Mouse (Mus musculus) Patski (cell line): ENCODE data around the gene Tfip11. TPM values are rescaled to one million over a fixed set of nuclear protein-coding genes. Genes with fewer than 3 reads are reported as not detected.

Source experiments
- ATAC-seq: fragments of 100-300 bp; one replicate; pipeline ENCODE4 v1.8.0; 2021
- CTCF ChIA-PET: fragments of 350-600 bp; sonication (Branson Sonifier 250); formaldehyde crosslinking; loops from one replicate; lab custom pipeline; 2022; ENCODE audit warnings: inconsistent platforms; lab: Charles Lee
- POLR2A ChIA-PET: fragments of 350-600 bp; sonication (Branson Sonifier 250); formaldehyde crosslinking; loops from one replicate; lab custom pipeline; 2022; ENCODE audit warnings: antibody characterized with exemption, inconsistent platforms; lab: Charles Lee
- DNase-seq: peaks from one replicate; pipeline ENCODE4 v3.0.0-alpha.2; 2011; ENCODE audit warnings: low read depth, low spot score
- H3K27me3 ChIP-seq: fragments of 371-371 bp; one replicate; pipeline ENCODE4 v1.5.1; 2021
- CTCF ChIP-seq: fragments of 100-300 bp; IDR thresholded peaks from one replicate; pipeline ENCODE4 v1.5.1; 2021
- in situ Hi-C: fragments of 300-500 bp; cut with MboI; formaldehyde crosslinking; loops from 3 replicates; pipeline ENCODE4 v1.11.1; 2018; ENCODE audit warnings: low pct_unique_long_range_greater_than_20kb, mixed read lengths
- polyA plus RNA-seq: library from polyadenylated mRNA; unstranded; gene quantifications from one replicate; pipeline ENCODE4 v1.2.3, GENCODE M21; 2021

The Tfip11 gene
- polyA plus RNA-seq, 1 experiment from 2014 or later: 43.2 TPM

- CTCF ChIA-PET: interaction anchor here (1.3 kb wide), 1 partner anchor 9 kb away, joined by 3 read pairs; no protein-coding TSS in a partner anchor
- DNase-seq (no peak), ATAC-seq (no peak)
- TF ChIP-seq CTCF: no peak
- in situ Hi-C loops: no loop called here
- H3K27me3 ChIP-seq: no peaks in the 10 kb centered on the region
- POLR2A ChIA-PET: no interaction called here
These were observed 41.2 kb downstream of the Tfip11 start for GRCm38 (mm10) chr5:112367338-112367737.

DNA sequence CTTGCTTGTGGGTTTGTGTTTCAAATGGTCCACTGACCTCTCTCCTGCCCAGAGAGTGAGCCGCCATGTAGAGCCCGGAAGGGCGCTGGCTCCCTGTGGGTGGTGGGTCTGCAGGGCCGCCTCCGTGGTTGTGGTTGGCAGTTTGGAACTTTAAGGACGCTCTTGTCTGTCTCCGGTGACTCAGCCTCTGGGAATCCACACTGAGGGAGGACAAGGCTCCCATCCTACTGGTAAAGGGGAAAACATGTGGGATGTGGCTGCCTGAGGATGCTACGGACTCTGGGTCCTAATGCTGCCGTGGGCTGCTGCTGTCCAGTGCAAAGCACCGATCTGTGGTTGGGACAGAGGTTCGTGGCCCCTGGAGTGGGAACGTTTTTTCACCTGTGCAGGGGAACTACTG is 41.8 kb downstream of the Tfip11 start:
- DNase-seq (peak; percentile 68), ATAC-seq (peak; percentile 95)
- ChIA-PET CTCF (interaction anchor here (1.2 to 1.3 kb wide), 2 partner anchors 9 to 11 kb away, joined by 3 read pairs; no protein-coding TSS in a partner anchor), POLR2A (no interaction called here)
- H3K27me3 ChIP-seq: no peaks in the 10 kb centered on the region
- no peak for TF ChIP-seq CTCF
- in situ Hi-C loops: no loop called here

DNA sequence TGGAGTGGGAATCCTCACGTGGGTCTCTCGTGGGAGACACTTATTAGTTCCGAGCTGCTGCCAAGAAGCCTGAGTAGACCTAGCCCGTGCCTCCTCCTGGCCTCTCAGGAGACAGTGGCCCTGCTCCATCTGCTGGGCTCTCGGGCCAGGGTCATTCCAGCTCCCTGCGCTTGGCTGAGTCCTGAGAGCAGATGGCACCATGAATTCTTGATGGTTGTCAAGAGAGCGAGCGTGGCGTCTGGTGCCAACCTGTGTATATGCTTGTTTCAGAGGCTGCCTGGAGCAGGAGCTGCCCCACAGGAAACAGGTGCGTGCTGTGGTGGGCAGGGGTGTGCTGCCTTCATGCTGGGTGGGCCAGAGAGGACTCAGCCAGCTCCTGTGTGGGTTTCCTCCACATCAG is 42.5 kb downstream of the Tfip11 start:
- POLR2A ChIA-PET: no interaction called here
- no peak for TF ChIP-seq CTCF
- no peak for DNase-seq
- ATAC-seq: no peak
- in situ Hi-C loops: no loop called here
- CTCF ChIA-PET: interaction anchor here (1.2 kb wide), 1 partner anchor 10 kb away, joined by 3 read pairs; no protein-coding TSS in a partner anchor
- H3K27me3 ChIP-seq: no peaks in the 10 kb centered on the region

- ChIA-PET POLR2A (no interaction called here), CTCF (no interaction called here)
- no peak for ATAC-seq
- H3K27me3 ChIP-seq: no peaks in the 10 kb centered on the region
- no peak for TF ChIP-seq CTCF
- in situ Hi-C loops: no loop called here
- DNase-seq: no peak
These were observed 43.2 kb downstream of the Tfip11 start for GRCm38 (mm10) chr5:112369326-112369725.

DNA sequence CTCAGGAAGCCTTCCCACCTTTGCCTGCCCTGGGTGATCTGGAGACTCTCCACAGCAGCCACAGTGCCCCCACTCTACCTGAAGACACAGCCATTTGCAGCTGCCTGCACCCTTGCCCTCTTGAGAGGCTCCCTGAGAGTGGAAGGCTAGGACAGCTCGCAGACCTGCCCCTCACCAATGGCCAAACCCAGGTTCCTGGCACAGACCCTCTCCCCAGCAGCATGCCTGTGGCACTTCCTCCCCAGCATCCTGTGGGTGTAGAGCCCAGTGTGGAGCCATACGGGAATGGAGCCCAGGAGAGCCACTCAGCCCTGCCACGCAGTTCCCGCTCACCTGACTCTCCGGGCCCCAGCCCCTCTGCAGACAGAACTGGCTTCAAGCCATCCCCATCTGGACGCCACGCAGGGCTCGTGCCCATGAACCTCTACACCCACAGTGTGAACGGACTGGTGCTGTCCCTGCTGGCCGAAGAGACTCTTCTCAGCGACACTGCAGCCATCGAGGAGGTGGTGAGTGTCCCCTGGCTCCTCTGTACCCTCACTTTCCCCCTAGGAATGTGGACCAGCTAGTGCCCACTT is 44.2 kb downstream of the Tfip11 start:
- CTCF ChIA-PET: no interaction called here

GRCm38 (mm10) chr5:112371933-112372332 is 45.8 kb downstream of the Tfip11 start:
- DNase-seq: no peak
- no peaks in the 10 kb centered on the region for H3K27me3 ChIP-seq
- TF ChIP-seq CTCF: no peak
- in situ Hi-C loops: no loop called here
- CTCF ChIA-PET: no interaction called here
- POLR2A ChIA-PET: no interaction called here
- ATAC-seq: no peak

More for the DNA sequence above, 44.2 kb downstream of the Tfip11 start:
- in situ Hi-C loops: no loop called here
- no peaks in the 10 kb centered on the region for H3K27me3 ChIP-seq
- no peak for ATAC-seq
- DNase-seq: no peak
- POLR2A ChIA-PET: no interaction called here
- TF ChIP-seq CTCF: no peak

- no peak for DNase-seq
- ChIA-PET POLR2A (interaction anchor here (0.6 kb wide), 1 partner anchor 68 kb away, joined by 3 read pairs; no protein-coding TSS in a partner anchor), CTCF (interaction anchor here (1.1 kb wide), 1 partner anchor 14 kb away, joined by 3 read pairs; no protein-coding TSS in a partner anchor)
- no peak for TF ChIP-seq CTCF
- no peaks in the 10 kb centered on the region for H3K27me3 ChIP-seq
- in situ Hi-C loops: no loop called here
- no peak for ATAC-seq
These were observed 50.0 kb downstream of the Tfip11 start for GRCm38 (mm10) chr5:112376111-112376510.

GRCm38 (mm10) chr5:112377380-112377779 is 51.2 kb downstream of the Tfip11 start:
- POLR2A ChIA-PET: no interaction called here
- in situ Hi-C loops: no loop called here
- ATAC-seq: no peak

GRCm38 (mm10) chr5:112378716-112379115 is 52.6 kb downstream of the Tfip11 start:
- no peak for TF ChIP-seq CTCF
- POLR2A ChIA-PET: no interaction called here
- CTCF ChIA-PET: interaction anchor here (1.0 kb wide), 2 partner anchors 10 to 24 kb away, joined by 3 to 4 read pairs; no protein-coding TSS in a partner anchor
- in situ Hi-C loops: no loop called here
- no peak for ATAC-seq
- no peak for DNase-seq
- no peaks in the 10 kb centered on the region for H3K27me3 ChIP-seq

More at GRCm38 (mm10) chr5:112377380-112377779, 51.2 kb downstream of the Tfip11 start:
- CTCF ChIA-PET: no interaction called here
- DNase-seq: no peak
- no peaks in the 10 kb centered on the region for H3K27me3 ChIP-seq
- no peak for TF ChIP-seq CTCF

- TF ChIP-seq CTCF: no peak
- H3K27me3 ChIP-seq: no peaks in the 10 kb centered on the region
- no peak for ATAC-seq
- ChIA-PET CTCF (no interaction called here), POLR2A (no interaction called here)
- DNase-seq: no peak
- in situ Hi-C loops: no loop called here
These were observed 55.0 kb downstream of the Tfip11 start for GRCm38 (mm10) chr5:112381154-112381553.

DNA sequence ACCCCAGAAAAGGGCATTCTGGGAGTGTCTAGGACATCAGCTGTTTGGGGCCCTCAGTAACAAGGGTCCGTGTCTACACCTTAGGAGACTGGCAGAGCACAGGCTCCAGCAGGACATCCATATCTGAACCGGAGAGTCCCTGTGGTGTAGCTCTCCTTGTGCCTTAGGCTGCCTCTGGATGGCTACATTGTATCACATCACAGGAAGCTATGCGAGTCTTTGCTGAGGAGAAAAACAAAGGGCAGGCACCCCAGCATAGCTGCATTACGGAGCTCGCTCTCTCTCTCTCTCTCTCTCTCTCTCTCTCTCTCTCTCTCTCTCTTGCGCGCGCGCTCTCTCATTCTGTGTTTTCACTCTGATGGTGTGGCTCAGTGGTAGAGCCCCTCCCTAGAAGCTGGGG is 55.9 kb downstream of the Tfip11 start:
- in situ Hi-C loops: no loop called here
- no peak for TF ChIP-seq CTCF
- no peak for DNase-seq
- ChIA-PET CTCF (interaction anchor here (1.2 to 1.3 kb wide), 2 partner anchors 8 to 9 kb away, joined by 3 read pairs; no protein-coding TSS in a partner anchor), POLR2A (no interaction called here)
- H3K27me3 ChIP-seq: no peaks in the 10 kb centered on the region
- no peak for ATAC-seq
